Mouse (Mus musculus) heart, embryonic 11.5 days (tissue): Measurements from ENCODE around the gene Slc6a13. TPM values are rescaled to one million over a fixed set of nuclear protein-coding genes. Genes with fewer than 3 reads are reported as not detected.
"Not testable (repeated sequence)": the region's sequence is repeated elsewhere in the genome, so short reads cannot be mapped to it uniquely, and the experiment has no call there.

Source experiments
- ATAC-seq: fragments of 200-750 bp; cut with Nextera tagmentation; replicated peaks from 2 replicates; pipeline ENCODE4 v1.8.0; 2017; ENCODE audit warnings: moderate library complexity; ENCODE audit not compliant: insufficient number of reproducible peaks, low FRiP score, low TSS enrichment
- H3K27ac ChIP-seq: fragments of 300-500 bp; sonication (generic); 2 replicates; pipeline ENCODE4 v1.5.1; 2014; ENCODE audit warnings: mild to moderate bottlenecking, low read depth, low read length
- H3K27me3 ChIP-seq: fragments of 300-500 bp; sonication (generic); 2 replicates; pipeline ENCODE4 v1.6.1; 2014; ENCODE audit warnings: mild to moderate bottlenecking, low read length, mixed read lengths; ENCODE audit not compliant: control insufficient read depth, insufficient read depth
- H3K36me3 ChIP-seq: fragments of 300-500 bp; sonication (generic); 2 replicates; pipeline ENCODE4 v1.6.1; 2014; ENCODE audit warnings: mild to moderate bottlenecking, low read length, moderate library complexity, mixed read lengths; ENCODE audit not compliant: control insufficient read depth, insufficient read depth
- H3K4me1 ChIP-seq: fragments of 300-500 bp; sonication (generic); 2 replicates; pipeline ENCODE4 v1.6.1; 2014; ENCODE audit warnings: low read length; ENCODE audit not compliant: control insufficient read depth, insufficient read depth
- H3K4me2 ChIP-seq: fragments of 300-500 bp; sonication (generic); 2 replicates; pipeline ENCODE4 v1.6.1; 2014; ENCODE audit warnings: mild to moderate bottlenecking, moderate library complexity
- H3K4me3 ChIP-seq: fragments of 300-500 bp; sonication (generic); 2 replicates; pipeline ENCODE4 v1.5.1; 2014; ENCODE audit warnings: low read depth, low read length
- H3K9ac ChIP-seq: fragments of 300-500 bp; sonication (generic); 2 replicates; pipeline ENCODE4 v1.6.1; 2014; ENCODE audit warnings: mild to moderate bottlenecking, low read depth, low read length, moderate library complexity
- H3K9me3 ChIP-seq: fragments of 300-500 bp; sonication (generic); replicated peaks from 2 replicates; pipeline ENCODE4 v1.6.1; 2016; ENCODE audit warnings: low read length; ENCODE audit not compliant: control insufficient read depth
- WGBS: fragments of 180-500 bp; shearing (Covaris S2); extraction: QIAGEN DNeasy Blood & Tissue Kit; methylation state at CpG from one replicate; pipeline ENCODE4 v1.1.7; 2014; ENCODE audit not compliant: insufficient replicate concordance; 5-methylcytosine and 5-hydroxymethylcytosine counted together
- polyA plus RNA-seq: library from polyadenylated mRNA; unstranded; fragments of >200 nt; fragmentation: Nextera tagmentation; extraction: Ambion mirVana; gene quantifications from 2 replicates; pipeline ENCODE4 v1.2.1, GENCODE M21; 2014

The Slc6a13 gene
- polyA plus RNA-seq, 1 experiment from 2014 or later: 10.6 TPM

DNA sequence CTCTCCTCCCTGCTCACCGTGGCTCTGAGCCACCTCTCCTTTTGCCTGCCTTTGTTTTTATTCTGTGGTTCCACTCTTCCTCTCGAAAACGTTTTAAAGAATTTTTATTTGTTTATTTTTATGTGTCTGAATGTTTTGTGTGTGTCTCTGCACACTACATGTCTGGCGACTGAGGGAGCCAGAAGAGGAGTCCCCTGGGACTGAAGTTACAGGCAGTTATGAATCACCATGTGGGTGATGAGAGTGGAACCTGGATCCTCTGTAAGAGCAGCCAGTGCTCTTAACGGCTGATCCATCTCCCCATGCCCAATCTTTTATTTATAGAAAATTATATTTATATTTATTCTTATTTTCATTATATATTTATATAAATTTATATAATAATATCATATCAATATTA is 44.3 kb downstream of the Slc6a13 start:
- ATAC-seq: no peak
- H3K36me3 ChIP-seq: no peaks in the 10 kb centered on the region
- H3K4me2 ChIP-seq: no peak overlapping the region
- no peak overlapping the region for H3K9ac ChIP-seq
- no peaks in the 10 kb centered on the region for H3K4me1 ChIP-seq
- WGBS: 62% methylated on average over 5 of the region's 5 CpGs
- H3K27ac ChIP-seq: no peak overlapping the region
- H3K4me3 ChIP-seq: no peak overlapping the region
- H3K27me3 ChIP-seq: peaks cover 18% of the 10 kb centered on the region; the same call in 1 of the 2 replicates
- H3K9me3 ChIP-seq: no peaks in the 10 kb centered on the region

DNA sequence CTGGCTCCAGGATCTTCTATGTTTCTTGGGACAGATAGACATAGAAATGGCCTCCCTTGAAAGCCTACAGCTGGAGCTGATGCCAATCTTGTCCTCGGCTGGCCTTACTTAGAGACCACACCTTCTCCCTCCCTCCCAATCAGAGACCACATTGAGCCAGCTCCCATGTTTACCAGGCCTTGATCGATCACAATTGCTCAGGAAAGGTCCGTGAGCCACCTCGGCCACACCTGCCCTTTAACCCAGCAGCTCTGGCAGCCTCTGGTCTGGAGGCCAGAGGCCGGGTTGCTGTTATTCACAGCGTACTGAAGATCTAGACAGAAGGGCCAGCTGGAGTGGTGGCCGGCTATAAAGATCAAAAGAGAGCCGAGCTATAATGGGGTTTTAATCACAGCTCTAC is 46.4 kb downstream of the Slc6a13 start:
- no peak for ATAC-seq
- 65% methylated on average over 8 of the region's 8 CpGs for WGBS

DNA sequence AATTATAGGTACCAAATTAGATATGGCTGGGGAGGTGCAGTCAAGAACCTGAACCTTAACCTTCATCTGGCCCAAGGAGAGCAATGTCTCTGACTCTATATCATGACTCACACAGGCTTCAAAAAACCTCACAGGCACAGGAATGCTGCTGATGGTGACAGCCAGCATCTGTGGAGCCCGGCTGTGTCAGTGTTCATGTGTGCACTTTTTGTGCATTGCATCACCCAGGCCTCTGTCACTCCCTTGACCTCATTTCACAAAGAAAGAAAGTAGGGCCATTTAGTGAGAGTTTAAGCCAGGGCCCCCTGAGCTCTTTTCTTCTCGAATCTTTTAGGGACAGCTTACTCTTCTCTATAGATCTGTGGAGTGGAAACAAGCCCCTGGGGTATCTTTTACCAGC is 52.2 kb downstream of the Slc6a13 start:
- WGBS: 50% methylated on average over 2 of the region's 2 CpGs
- no peak for ATAC-seq
- no peaks in the 10 kb centered on the region for H3K36me3 ChIP-seq

More for the DNA sequence above, 46.4 kb downstream of the Slc6a13 start:
- Histone ChIP-seq H3K4me3 (no peak overlapping the region), H3K27me3 (peaks cover 18% of the 10 kb centered on the region; the same call in 1 of the 2 replicates), H3K4me1 (no peaks in the 10 kb centered on the region), H3K36me3 (no peaks in the 10 kb centered on the region), H3K27ac (no peak overlapping the region), H3K9me3 (no peaks in the 10 kb centered on the region), H3K4me2 (no peak overlapping the region), H3K9ac (no peak overlapping the region)

DNA sequence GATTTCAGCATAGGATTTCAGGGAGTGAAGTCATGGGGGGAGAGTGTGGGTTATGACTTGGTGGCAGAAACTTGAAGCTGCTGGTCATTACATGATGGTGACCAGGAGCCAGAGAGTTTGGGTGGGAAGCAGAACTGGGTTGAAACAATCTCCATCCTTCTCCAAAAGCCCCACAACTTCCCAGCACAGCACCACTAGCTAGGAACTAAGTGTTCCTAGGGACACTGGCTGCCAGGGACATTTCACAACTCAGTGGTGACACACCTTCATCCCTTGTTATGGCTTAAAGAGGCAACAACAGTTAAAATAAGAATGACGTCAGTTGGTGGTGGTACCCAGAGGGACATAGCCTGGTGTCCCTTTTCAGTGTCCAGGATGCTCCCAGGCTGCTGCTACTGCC is 56.0 kb downstream of the Slc6a13 start:
- H3K9me3 ChIP-seq: no peaks in the 10 kb centered on the region
- no peak overlapping the region for H3K4me2 ChIP-seq
- H3K27ac ChIP-seq: no peak overlapping the region
- H3K36me3 ChIP-seq: no peaks in the 10 kb centered on the region
- H3K4me1 ChIP-seq: no peaks in the 10 kb centered on the region
- WGBS: 68% methylated on average over 1 of the region's 1 CpGs
- no peak for ATAC-seq
- H3K27me3 ChIP-seq: no peaks in the 10 kb centered on the region
- H3K9ac ChIP-seq: no peak overlapping the region
- no peak overlapping the region for H3K4me3 ChIP-seq

More for the DNA sequence above, 52.2 kb downstream of the Slc6a13 start:
- H3K27me3 ChIP-seq: no peaks in the 10 kb centered on the region
- H3K9ac ChIP-seq: no peak overlapping the region
- no peaks in the 10 kb centered on the region for H3K9me3 ChIP-seq
- H3K4me3 ChIP-seq: no peak overlapping the region
- no peak overlapping the region for H3K4me2 ChIP-seq
- H3K27ac ChIP-seq: no peak overlapping the region
- no peaks in the 10 kb centered on the region for H3K4me1 ChIP-seq

DNA sequence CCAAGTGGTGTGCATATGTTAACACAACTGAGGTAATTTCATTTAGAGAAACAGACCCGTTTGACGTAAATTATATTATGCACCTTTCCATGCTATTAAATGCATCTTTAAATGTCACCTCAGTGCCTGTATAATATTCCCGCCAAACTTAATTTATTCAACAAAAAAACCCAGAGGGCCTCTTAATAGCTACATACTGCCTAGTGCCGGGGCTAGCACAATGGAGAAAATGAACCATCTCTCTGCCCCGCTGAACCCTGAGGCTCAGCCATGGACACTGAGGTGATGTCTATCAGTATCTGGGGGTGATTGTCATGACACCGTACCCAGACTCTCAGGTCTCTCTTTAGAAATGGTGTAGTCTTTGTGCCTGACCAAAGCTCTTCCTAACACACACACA is 57.2 kb downstream of the Slc6a13 start:
- 83% methylated on average over 6 of the region's 6 CpGs for WGBS

DNA sequence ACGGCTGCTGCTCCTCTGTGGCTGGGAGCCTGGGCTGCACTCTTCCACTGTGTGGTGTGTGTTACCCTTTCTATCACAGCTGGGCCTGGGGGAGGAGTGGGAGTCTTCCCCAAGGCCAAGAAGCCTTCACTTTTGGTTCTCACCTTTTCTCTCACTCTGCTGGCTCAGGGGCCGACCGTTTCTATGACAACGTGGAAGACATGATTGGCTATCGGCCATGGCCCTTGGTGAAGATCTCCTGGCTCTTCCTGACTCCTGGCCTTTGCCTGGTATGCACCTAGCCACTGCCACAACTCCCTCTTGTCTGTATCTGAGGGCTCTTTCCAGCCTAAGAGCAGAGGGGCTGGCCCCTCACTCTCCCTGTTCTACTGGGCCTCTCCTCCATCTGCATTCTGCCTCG is 63.0 kb downstream of the Slc6a13 start:
- no peak overlapping the region for H3K27ac ChIP-seq
- H3K27me3 ChIP-seq: no peaks in the 10 kb centered on the region
- no peak overlapping the region for H3K4me2 ChIP-seq
- H3K9me3 ChIP-seq: no peaks in the 10 kb centered on the region
- no peak for ATAC-seq
- no peak overlapping the region for H3K9ac ChIP-seq
- 59% methylated on average over 6 of the region's 6 CpGs for WGBS
- H3K36me3 ChIP-seq: no peaks in the 10 kb centered on the region
- no peak overlapping the region for H3K4me3 ChIP-seq
- no peaks in the 10 kb centered on the region for H3K4me1 ChIP-seq

More for the DNA sequence above, 57.2 kb downstream of the Slc6a13 start:
- H3K9me3 ChIP-seq: no peaks in the 10 kb centered on the region
- H3K27me3 ChIP-seq: no peaks in the 10 kb centered on the region
- no peak overlapping the region for H3K27ac ChIP-seq
- no peaks in the 10 kb centered on the region for H3K36me3 ChIP-seq
- ATAC-seq: no peak
- H3K4me1 ChIP-seq: no peaks in the 10 kb centered on the region
- no peak overlapping the region for H3K9ac ChIP-seq
- H3K4me2 ChIP-seq: no peak overlapping the region
- H3K4me3 ChIP-seq: no peak overlapping the region

DNA sequence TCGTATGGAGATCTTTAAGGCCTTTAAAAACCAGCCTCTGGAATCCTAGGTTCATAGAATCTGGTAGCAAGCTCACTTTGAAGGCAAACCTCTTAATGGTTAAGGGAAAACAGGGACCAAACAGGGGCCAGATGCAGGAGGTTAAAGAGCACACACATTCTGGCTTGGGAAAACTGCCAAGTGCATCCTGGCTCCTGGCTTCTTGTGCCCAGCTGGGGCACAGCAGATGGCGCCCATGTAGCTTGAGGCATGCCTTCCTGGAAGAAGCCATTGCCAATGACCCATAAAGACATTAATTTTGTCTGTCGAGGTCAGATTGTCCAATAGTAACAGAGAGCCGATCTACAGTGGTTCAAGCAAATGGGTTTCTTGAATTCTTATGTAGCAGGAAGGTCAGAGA is 63.9 kb downstream of the Slc6a13 start:
- H3K9ac ChIP-seq: no peak overlapping the region
- H3K4me3 ChIP-seq: no peak overlapping the region
- WGBS: 72% methylated on average over 4 of the region's 4 CpGs

DNA sequence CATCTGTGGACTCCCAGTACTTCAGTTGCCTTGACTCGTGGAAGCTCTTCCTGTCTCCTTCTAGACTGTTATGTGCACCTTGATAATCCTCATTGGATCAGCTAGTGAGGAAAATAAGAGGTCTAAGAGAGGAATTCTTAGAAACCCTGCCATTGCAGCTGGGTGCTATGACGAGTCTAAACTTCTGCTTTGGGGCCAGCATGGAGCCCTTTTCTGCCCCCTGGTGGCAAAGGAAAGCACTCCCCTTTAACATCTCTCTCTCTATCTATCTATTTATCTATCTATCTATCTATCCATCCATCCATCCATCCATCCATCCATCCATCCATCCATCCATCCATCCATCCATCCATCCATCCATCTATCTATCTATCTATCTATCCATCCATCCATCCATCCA is 66.5 kb downstream of the Slc6a13 start:
- not testable (repeated sequence) for H3K9me3 ChIP-seq, H3K9ac ChIP-seq, H3K27me3 ChIP-seq, ATAC-seq, H3K27ac ChIP-seq, H3K4me3 ChIP-seq, H3K4me1 ChIP-seq, H3K4me2 ChIP-seq, H3K36me3 ChIP-seq
- 16% methylated on average over 2 of the region's 2 CpGs for WGBS

More for the DNA sequence above, 63.9 kb downstream of the Slc6a13 start:
- H3K4me2 ChIP-seq: no peak overlapping the region
- no peaks in the 10 kb centered on the region for H3K4me1 ChIP-seq
- H3K36me3 ChIP-seq: no peaks in the 10 kb centered on the region
- H3K27me3 ChIP-seq: no peaks in the 10 kb centered on the region
- no peaks in the 10 kb centered on the region for H3K9me3 ChIP-seq
- H3K27ac ChIP-seq: no peak overlapping the region
- ATAC-seq: no peak

DNA sequence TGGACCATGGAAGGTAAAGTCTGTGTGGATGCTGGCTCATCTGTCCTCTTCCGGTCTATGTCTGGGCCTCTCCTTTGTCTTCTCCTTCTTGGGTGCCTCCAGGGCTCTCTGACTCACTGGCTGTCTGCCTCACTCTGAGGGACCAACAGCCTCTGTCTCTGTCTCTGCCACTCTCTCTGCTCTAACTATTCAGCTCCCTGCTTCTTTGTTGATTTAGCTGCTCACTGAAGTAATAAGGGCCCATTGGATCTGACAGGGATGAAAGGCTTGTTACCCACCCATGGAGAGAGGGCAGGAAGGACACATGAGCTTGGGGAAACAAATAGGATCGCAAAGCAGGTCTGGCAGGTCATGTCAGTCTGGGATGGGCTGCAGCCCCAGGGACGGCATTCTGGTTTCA is 67.1 kb downstream of the Slc6a13 start:
- 54% methylated on average over 3 of the region's 3 CpGs for WGBS
- no peaks in the 10 kb centered on the region for H3K9me3 ChIP-seq
- no peak for ATAC-seq
- no peaks in the 10 kb centered on the region for H3K4me1 ChIP-seq
- no peaks in the 10 kb centered on the region for H3K27me3 ChIP-seq
- no peak overlapping the region for H3K4me2 ChIP-seq
- H3K36me3 ChIP-seq: no peaks in the 10 kb centered on the region
- H3K27ac ChIP-seq: no peak overlapping the region
- no peak overlapping the region for H3K4me3 ChIP-seq
- no peak overlapping the region for H3K9ac ChIP-seq
